Mouse (Mus musculus): Measurements from ENCODE around the gene Mdga2.

DNA sequence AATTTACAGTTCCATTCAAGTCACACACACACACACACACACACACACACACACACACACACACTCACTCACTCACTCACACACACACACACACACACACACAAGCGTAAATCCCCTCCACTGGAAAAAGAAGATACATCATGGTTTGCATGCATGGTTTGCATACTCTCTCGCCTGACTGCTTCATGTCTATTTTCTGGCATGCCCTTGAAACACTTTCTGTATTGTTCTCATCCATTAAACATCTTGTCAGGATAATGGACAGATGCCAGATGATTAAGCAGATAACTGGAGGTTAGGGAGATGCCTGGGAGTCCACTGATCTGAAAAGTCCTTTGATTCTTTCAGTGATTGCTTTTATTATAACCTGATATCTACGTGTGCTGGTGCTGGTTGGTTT, 665.5 kb downstream of the Mdga2 start:
- TF ChIP-seq CTCF (IDR thresholded peaks at IDR 0.05; ENCODE audit: control insufficient read depth, insufficient read depth, insufficient read length) = no peak
- TF ChIP-seq MYOG (IDR thresholded peaks at IDR 0.05; ENCODE audit: control insufficient read depth, extremely low read depth, insufficient read length) = no peak
- TF ChIP-seq MAX (IDR thresholded peaks at IDR 0.05) = no peak
